Mouse (Mus musculus) adrenal gland, postnatal 10 days (tissue): ENCODE measurements at regions not wholly inside any gene's neighbourhood (a gene's known extent, or its start where the extent isn't known, plus 50 kb on each side); places are given as distances from the start of the nearest gene placed in this dataset.
A peak's percentile ranks its signal among the peaks of the same experiment; 100 is the strongest.

ENCODE experiments used
- DNase-seq: peaks from one replicate; pipeline ENCODE4 v3.0.0; 2021; ENCODE audit warnings: mixed read lengths

- DNase-seq = no peak
These were observed 347.9 kb downstream of the Gm11232 start for GRCm38 (mm10) chr4:71409867-71410266.

DNA sequence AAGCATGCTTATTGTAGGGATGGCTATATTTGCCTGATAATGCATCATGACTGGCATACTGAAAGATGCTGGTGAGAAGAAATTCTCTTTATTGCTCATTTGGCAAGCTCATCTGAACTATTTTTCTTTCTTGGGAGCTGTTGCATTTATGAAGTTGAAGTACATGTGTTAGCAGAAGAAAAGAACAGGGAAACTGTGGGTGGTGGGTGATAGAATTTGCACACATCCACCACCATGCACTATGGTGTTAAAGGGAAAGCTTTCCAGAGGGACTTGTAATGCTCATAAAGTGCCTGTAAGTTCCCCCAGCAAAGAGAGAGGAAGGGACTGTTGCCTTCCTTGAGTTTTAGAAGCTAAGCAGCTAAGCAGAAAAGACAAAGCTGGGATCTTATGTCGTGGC, 367.3 kb downstream of the Gm11232 start:
- DNase-seq = no peak

GRCm38 (mm10) chr4:71369276-71369675, 388.5 kb downstream of the Gm11232 start:
- no peak for DNase-seq

DNA sequence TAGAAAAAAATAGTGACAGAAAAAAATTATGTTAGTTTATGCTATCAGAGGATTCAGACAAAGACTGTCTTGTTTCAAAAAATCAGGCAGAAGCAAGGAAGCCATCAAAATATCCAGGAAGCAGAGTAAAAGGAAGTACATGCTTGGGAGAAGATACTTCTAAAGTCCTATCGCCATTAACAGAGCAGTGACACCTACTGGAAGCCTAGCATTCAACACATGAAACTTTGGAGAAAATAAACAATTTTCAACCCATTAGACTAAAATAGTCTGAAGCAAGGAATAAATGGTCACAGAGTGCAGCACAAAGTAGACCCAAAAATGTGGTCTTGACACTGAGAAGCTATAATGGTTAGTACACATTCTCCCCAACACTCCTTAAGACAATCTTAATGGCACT, 394.0 kb downstream of the Gm11232 start:
- DNase-seq = no peak

DNA sequence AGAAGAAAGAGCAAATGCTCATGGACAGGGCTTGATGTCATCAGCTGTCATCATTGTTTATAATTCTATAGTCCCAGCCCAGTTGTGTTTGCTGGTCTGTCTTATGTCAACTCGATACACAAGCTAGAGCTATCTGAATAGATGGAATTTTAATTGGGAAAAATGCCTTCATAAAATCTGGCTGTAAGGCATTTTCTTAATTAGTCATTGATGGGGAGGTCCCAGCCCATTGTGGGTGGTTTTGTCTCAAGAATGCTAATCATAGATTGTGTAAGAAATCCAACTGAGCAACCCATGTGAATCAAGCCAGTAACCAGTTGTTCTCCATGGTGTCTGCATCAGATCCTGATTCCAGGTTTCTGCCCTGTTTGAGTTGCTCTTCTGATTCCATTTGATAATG, 400.1 kb downstream of the Gm11232 start:
- no peak for DNase-seq

DNA sequence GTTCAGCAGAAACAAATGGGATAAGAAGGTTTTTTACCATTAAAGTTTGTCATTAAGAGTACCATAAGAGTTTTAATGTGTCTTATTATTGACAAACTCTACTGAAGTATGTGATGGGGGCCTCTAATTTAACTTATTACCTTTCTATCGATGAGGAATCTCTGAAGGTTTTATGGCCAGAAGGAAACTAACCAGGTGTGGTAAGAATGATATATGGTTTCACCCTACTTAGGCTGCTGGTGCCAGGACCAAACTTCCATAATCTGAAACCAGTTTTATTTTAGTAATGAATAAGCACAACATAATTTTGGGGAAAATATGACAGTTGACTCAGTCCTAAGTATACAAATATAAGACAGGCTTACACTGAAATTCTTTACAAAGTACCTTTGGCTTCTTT, 401.1 kb downstream of the Gm11232 start:
- DNase-seq = no peak

DNA sequence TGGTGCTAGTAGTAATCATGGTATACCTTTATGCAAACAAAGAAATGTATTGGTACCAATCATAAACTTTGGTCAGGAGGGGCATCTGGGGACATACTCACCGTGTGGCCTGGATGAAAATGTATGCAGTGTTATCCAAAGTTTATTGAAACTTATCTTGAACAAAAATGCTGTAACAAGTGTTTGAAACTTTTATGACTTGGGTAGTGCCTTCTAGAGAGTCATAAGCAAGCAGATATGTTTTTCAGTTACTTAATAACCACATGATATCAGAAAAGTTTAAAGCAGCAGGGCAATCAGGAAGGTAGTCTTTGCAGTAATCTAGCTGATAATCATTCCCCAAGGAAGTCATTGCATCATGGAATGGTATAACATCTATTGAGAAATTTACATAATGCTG, 401.5 kb downstream of the Gm11232 start:
- DNase-seq = no peak

GRCm38 (mm10) chr4:71351880-71352279, 405.9 kb downstream of the Gm11232 start:
- no peak for DNase-seq

GRCm38 (mm10) chr4:71343068-71343467, 414.7 kb downstream of the Gm11232 start:
- no peak for DNase-seq

GRCm38 (mm10) chr4:71338582-71338981, 419.2 kb downstream of the Gm11232 start:
- DNase-seq = no peak

DNA sequence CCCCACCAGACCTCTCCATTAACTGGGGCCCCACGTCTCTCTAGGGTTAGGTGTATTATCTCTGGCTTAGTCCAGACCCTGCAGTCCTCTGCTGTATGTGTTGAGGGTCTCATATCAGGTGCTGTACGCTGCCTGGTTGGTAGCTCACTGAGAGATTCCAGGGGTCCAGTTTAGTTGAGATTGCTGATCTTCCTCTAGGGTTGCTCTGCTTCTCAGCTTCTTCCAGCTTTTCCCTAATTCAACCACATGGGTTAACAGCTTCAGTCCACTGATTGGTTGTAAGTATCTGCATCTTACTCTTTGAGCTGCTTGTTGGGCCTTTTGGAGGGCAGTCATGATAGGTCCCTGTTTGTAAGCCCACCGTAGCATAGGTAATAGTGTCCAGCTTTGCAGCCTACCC, 425.1 kb downstream of the Gm11232 start:
- DNase-seq = no peak

DNA sequence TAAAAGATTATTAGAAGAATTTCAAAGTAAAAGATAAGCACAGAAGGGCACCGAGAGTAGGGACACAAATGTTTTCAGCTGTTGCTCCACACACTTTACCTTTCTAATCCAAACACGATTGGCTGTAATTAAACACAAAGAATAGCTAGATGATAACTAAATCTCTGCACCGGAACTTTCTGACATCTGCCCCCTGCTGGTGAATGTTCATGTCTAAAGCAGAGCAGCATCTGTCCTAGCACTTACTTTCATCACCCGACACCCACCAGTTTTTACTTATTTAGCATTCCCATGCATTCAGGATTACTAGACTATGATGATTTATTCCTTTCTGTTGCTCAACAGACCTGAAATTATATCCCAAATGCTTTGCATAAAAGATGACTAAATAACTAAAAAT, 425.7 kb downstream of the Gm11232 start:
- peak; percentile 66 for DNase-seq

GRCm38 (mm10) chr4:71316605-71317004, 441.2 kb downstream of the Gm11232 start:
- no peak for DNase-seq

DNA sequence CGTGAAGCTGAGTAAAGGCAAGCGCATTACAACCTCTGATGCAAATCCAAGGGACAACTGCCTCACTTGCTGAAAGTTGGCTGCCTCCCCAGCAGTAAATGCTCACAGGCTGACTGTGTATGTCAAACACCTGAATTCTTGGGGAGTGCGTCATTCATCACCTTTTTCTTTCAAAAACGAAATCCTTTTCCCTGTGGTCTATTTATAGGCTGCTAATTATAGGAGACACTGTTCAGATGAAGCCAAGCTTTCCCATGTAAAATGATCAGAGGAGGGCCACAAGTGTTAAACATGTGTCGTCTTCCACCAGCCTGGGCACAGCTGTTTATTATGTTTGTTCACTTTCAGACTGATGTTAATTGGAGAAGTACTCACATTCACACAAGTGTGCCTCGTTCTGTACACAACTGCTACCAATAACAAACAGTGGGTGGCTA, 450.6 kb downstream of the Gm11232 start:
- DNase-seq = no peak

GRCm38 (mm10) chr4:71306690-71307089, 451.1 kb downstream of the Gm11232 start:
- no peak for DNase-seq

DNA sequence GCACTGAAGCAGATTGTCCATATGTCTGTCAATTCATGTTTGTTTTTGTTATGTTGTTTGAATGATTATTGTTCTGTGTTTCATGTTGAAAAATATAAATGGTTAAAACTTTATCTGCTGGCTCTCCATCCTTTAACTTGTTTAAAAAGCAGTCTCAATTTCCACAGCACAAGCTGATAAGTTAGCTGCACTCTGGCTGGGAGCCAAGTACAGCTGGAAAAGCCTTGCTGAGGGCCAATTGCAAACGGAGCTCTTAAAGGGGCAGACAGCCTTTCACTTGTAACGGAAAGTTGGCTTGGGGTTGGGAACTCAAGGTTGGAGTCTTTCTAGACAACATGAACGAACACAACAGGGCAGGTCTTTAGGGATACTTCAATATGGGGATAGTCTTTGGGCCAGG, 462.0 kb downstream of the Gm11232 start:
- DNase-seq = peak; percentile 20

GRCm38 (mm10) chr4:71291741-71292149, 466.0 kb downstream of the Gm11232 start:
- peak; percentile 17 for DNase-seq

- DNase-seq = peak; percentile 20
These were observed 466.5 kb downstream of the Gm11232 start for GRCm38 (mm10) chr4:71291111-71291740.

- no peak for DNase-seq
These were observed 474.6 kb downstream of the Gm11232 start for GRCm38 (mm10) chr4:71283147-71283546.

DNA sequence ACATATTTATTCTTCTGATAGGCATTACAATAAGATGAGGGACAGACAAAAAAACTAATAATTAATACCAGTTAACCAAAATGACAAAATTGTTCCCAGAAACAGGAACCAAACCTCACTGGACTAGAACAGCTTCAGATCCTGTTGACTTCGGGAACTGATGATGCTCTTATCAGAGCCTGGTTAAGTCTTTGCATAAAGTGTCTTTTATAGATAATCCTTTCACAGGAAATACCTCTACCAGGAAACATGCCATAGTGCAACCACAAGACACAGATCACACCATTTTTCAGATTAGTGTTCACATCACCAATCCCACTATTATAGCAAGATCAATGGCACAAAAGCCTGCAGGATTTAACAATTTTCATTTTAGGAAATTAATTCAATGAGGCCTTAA, 478.1 kb downstream of the Gm11232 start:
- DNase-seq = no peak

DNA sequence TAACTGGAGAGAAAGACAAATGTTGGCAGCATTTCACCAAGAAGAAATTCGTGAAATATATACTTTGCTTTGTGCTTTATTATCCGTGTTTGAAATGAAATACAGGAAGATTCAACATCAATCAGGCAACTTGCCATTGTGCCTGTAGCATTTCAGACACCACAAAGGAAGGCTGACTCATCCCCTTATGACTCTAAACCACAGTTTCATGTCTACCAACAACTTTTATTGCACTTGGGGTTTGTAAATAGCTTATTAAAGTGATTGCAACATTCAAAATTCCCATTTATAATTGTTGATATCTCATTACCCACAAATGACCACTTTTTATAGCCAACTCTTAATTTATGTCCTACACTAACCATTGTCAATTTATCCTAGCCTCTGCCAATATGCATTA, 497.9 kb downstream of the Gm11232 start:
- no peak for DNase-seq

- DNase-seq = no peak
These were observed 527.3 kb downstream of the Gm11232 start for GRCm38 (mm10) chr4:71230497-71230872.

DNA sequence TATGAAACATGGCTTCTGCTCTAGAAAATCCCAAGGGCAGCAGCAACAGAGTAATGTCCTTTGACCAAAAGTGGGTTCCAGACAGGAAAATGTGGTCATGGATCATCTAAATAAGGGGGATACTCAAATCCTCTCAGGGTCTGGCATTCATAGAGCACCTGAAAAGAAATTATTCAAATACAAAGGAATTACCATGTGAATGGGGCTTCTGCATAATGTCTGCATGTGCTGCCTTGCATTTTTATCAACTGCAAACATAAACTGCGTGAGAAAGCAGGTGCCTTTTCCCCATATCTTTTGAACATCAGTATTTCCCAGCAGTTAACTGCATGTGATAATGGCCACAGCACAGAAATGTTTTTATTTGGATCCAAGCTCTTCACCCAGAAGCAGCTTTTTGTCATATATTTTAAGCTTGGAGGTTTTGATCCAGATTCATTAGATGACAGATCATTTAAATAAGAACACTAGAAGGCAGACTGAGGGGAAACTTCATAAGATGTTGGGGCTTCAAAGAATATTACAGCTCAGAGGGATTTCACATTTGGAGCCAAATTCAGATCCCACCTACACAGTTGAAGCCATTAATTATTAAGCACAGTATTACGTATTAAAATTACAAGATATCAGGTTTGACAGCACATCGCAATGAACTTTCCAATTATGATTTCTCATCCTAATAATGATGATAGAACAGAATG, 527.8 kb downstream of the Gm11232 start:
- DNase-seq = no peak

- no peak for DNase-seq
These were observed 531.1 kb downstream of the Gm11232 start for GRCm38 (mm10) chr4:71226653-71227052.
